Mouse (Mus musculus) neural tube, embryonic 12.5 days (tissue): Measurements from ENCODE around the gene 3110082I17Rik. TPM values are rescaled to one million over a fixed set of nuclear protein-coding genes. Genes with fewer than 3 reads are reported as not detected.
A peak's percentile ranks its signal among the peaks of the same experiment; 100 is the strongest.

ENCODE experiments used
- ATAC-seq: fragments of 200-750 bp; cut with Nextera tagmentation; 2 replicates; pipeline ENCODE4 v1.8.0; 2017; ENCODE audit warnings: low read depth, mild to moderate bottlenecking, moderate TSS enrichment, moderate library complexity; ENCODE audit not compliant: low FRiP score
- H3K27ac ChIP-seq: fragments of 300-500 bp; sonication (generic); 2 replicates; pipeline ENCODE4 v1.5.1; 2016
- H3K27me3 ChIP-seq: fragments of 300-500 bp; sonication (generic); replicated peaks from 2 replicates; pipeline ENCODE4 v1.6.1; 2016; ENCODE audit warnings: mild to moderate bottlenecking
- H3K36me3 ChIP-seq: fragments of 300-500 bp; sonication (generic); 2 replicates; pipeline ENCODE4 v1.6.1; 2016; ENCODE audit warnings: mild to moderate bottlenecking
- H3K4me1 ChIP-seq: fragments of 300-500 bp; sonication (generic); 2 replicates; pipeline ENCODE4 v1.6.1; 2016
- H3K4me2 ChIP-seq: fragments of 300-500 bp; sonication (generic); replicated peaks from 2 replicates; pipeline ENCODE4 v1.6.1; 2016; ENCODE audit warnings: mild to moderate bottlenecking
- H3K4me3 ChIP-seq: fragments of 300-500 bp; sonication (generic); 2 replicates; pipeline ENCODE4 v1.5.1; 2016
- H3K9ac ChIP-seq: fragments of 300-500 bp; sonication (generic); 2 replicates; pipeline ENCODE4 v1.6.1; 2016; ENCODE audit warnings: mild to moderate bottlenecking
- H3K9me3 ChIP-seq: fragments of 300-500 bp; sonication (generic); 2 replicates; pipeline ENCODE4 v1.6.1; 2016; ENCODE audit warnings: mild to moderate bottlenecking
- WGBS: fragments of 180-500 bp; shearing (Covaris S2); methylation state at CpG from one replicate; pipeline ENCODE4 v1.1.7; 2016; 5-methylcytosine and 5-hydroxymethylcytosine counted together
- polyA plus RNA-seq: library from polyadenylated mRNA; unstranded; fragments of >200 nt; fragmentation: Nextera tagmentation; extraction: Ambion mirVana; gene quantifications from 2 replicates; pipeline ENCODE4 v1.2.1, GENCODE M21; 2016

The 3110082I17Rik gene
- polyA plus RNA-seq, 1 experiment from 2014 or later = 24.1 TPM

- Histone ChIP-seq H3K4me1 (peaks cover 34% of the 10 kb centered on the region), H3K4me2 (no peak overlapping the region)
- WGBS = 71% methylated on average over 17 of the region's 17 CpGs
Measured at GRCm38 (mm10) chr5:139388694-139389675, 71.3 kb downstream of the 3110082I17Rik start.

GRCm38 (mm10) chr5:139388195-139388570 lies 72.1 kb downstream of the 3110082I17Rik start:
- Histone ChIP-seq H3K9ac (no peak overlapping the region), H3K4me1 (peaks cover 36% of the 10 kb centered on the region), H3K4me2 (0 out of 2 replicates have a peak overlapping the region, but pooled peaks have one; percentile 4), H3K27me3 (no peaks in the 10 kb centered on the region), H3K27ac (no peak overlapping the region), H3K9me3 (no peaks in the 10 kb centered on the region), H3K4me3 (no peak overlapping the region), H3K36me3 (no peaks in the 10 kb centered on the region)
- WGBS = 55% methylated on average over 4 of the region's 4 CpGs
- ATAC-seq = no peak

More at GRCm38 (mm10) chr5:139388694-139389675, 71.3 kb downstream of the 3110082I17Rik start:
- no peak overlapping the region for H3K9ac ChIP-seq
- no peaks in the 10 kb centered on the region for H3K27me3 ChIP-seq
- no peak overlapping the region for H3K4me3 ChIP-seq
- ATAC-seq = no peak
- no peaks in the 10 kb centered on the region for H3K9me3 ChIP-seq
- peak overlapping the region; percentile 37; the same call in 1 of the 2 replicates for H3K27ac ChIP-seq
- H3K36me3 ChIP-seq = no peaks in the 10 kb centered on the region

GRCm38 (mm10) chr5:139387329-139388194 lies 72.8 kb downstream of the 3110082I17Rik start:
- Histone ChIP-seq H3K4me2 (no peak overlapping the region), H3K4me1 (peaks cover 42% of the 10 kb centered on the region), H3K9ac (no peak overlapping the region), H3K27ac (no peak overlapping the region), H3K36me3 (no peaks in the 10 kb centered on the region), H3K4me3 (no peak overlapping the region), H3K27me3 (no peaks in the 10 kb centered on the region), H3K9me3 (no peaks in the 10 kb centered on the region)
- WGBS = 73% methylated on average over 10 of the region's 10 CpGs
- ATAC-seq = no peak

- peaks cover 44% of the 10 kb centered on the region for H3K4me1 ChIP-seq
Measured at GRCm38 (mm10) chr5:139386047-139386446, 74.3 kb downstream of the 3110082I17Rik start.

GRCm38 (mm10) chr5:139384531-139384930 lies 75.8 kb downstream of the 3110082I17Rik start:
- Histone ChIP-seq H3K27ac (no peak overlapping the region), H3K9me3 (no peaks in the 10 kb centered on the region), H3K4me1 (peaks cover 47% of the 10 kb centered on the region), H3K36me3 (no peaks in the 10 kb centered on the region), H3K27me3 (no peaks in the 10 kb centered on the region), H3K9ac (no peak overlapping the region), H3K4me2 (no peak overlapping the region), H3K4me3 (no peak overlapping the region)
- WGBS = 74% methylated on average over 10 of the region's 10 CpGs
- no peak for ATAC-seq

More at GRCm38 (mm10) chr5:139386047-139386446, 74.3 kb downstream of the 3110082I17Rik start:
- ATAC-seq = no peak
- 88% methylated on average over 5 of the region's 5 CpGs for WGBS
- H3K27ac ChIP-seq = no peak overlapping the region
- no peak overlapping the region for H3K4me3 ChIP-seq
- no peaks in the 10 kb centered on the region for H3K27me3 ChIP-seq
- no peaks in the 10 kb centered on the region for H3K9me3 ChIP-seq
- H3K36me3 ChIP-seq = no peaks in the 10 kb centered on the region
- H3K4me2 ChIP-seq = no peak overlapping the region
- no peak overlapping the region for H3K9ac ChIP-seq

GRCm38 (mm10) chr5:139383234-139383633 lies 77.1 kb downstream of the 3110082I17Rik start:
- 0 out of 2 replicates have a peak overlapping the region, but pooled peaks have one; percentile 17 for H3K27ac ChIP-seq
- no peak overlapping the region for H3K4me3 ChIP-seq
- H3K9ac ChIP-seq = no peak overlapping the region
- no peaks in the 10 kb centered on the region for H3K9me3 ChIP-seq
- no peak overlapping the region for H3K4me2 ChIP-seq
- H3K36me3 ChIP-seq = no peaks in the 10 kb centered on the region
- H3K27me3 ChIP-seq = no peaks in the 10 kb centered on the region
- no peak for ATAC-seq
- 77% methylated on average over 9 of the region's 9 CpGs for WGBS
- peaks cover 44% of the 10 kb centered on the region for H3K4me1 ChIP-seq

DNA sequence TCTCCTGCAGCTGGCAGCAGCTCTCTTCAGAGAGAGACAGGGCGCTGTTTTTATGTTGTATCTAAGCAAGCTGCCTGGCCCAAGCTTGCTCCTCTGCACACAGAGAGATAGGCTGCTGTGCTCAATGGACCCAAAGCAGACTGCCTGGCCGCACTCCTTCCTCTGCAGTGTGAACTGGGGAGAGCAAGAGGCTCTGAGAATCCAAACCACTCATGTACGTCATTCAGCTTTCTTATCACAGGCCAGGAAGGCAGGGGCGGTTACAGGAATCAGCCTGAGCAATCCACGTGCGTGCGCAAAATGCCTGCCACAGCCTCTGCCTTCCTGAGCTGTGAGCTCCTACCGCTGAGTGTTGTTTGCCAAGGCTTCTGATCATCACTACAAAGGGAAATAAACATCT lies 77.6 kb downstream of the 3110082I17Rik start:
- Histone ChIP-seq H3K9ac (no peak overlapping the region), H3K27me3 (no peaks in the 10 kb centered on the region), H3K4me3 (no peak overlapping the region), H3K36me3 (no peaks in the 10 kb centered on the region), H3K4me1 (peaks cover 44% of the 10 kb centered on the region), H3K4me2 (no peak overlapping the region), H3K9me3 (no peaks in the 10 kb centered on the region), H3K27ac (peak overlapping the region; percentile 17; the same call in 1 of the 2 replicates)
- 73% methylated on average over 8 of the region's 8 CpGs for WGBS
- ATAC-seq = no peak

DNA sequence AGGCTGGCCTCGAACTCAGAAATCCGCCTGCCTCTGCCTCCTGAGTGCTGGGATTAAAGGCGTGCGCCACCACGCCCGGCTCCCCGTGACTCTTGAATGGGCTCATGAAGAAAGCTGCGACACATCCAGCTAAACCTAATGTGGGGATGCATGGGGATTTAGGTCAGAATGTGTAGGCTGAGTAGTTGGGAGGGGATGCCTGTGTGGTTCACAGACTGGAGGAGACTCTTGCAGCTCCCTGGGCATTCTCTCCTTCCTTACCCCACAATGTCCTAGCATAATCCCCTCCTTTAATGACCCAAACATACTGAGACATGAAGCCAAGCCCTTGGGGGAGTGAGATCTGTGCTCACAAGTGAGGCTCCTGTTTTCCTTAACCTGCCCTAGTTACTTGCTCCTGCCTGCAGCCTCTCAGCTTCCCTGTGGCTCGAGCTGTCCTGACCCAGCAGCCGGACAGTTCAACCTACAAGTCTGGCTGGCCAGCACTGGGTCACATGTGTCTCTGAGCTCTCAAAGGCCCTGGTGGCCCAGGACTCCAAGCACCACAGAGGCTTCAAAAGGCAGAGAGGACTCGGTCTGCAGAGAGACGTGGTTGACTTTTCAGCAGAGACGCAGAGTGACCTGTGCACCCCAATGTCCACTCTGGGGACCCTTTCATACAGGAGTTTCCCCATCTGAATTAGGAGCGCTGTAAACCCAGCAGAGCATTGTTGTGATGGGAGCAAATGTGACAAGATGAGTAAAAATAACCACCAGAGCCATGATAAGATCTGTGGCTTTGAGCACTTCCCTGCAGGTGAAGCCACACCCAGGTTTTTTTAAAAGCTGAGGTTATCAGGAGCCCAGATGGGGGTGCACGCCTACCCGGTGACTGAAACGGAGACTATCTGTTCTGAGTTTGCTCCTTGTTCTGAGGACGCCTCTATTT lies 78.5 kb downstream of the 3110082I17Rik start:
- H3K4me2 ChIP-seq = no peak overlapping the region; the same call in 1 of the 2 replicates
- no peaks in the 10 kb centered on the region for H3K9me3 ChIP-seq
- ATAC-seq = no peak
- H3K36me3 ChIP-seq = no peaks in the 10 kb centered on the region
- H3K9ac ChIP-seq = no peak overlapping the region
- H3K4me1 ChIP-seq = peaks cover 38% of the 10 kb centered on the region
- H3K27ac ChIP-seq = no peak overlapping the region
- no peaks in the 10 kb centered on the region for H3K27me3 ChIP-seq
- no peak overlapping the region for H3K4me3 ChIP-seq
- 83% methylated on average over 18 of the region's 18 CpGs for WGBS

DNA sequence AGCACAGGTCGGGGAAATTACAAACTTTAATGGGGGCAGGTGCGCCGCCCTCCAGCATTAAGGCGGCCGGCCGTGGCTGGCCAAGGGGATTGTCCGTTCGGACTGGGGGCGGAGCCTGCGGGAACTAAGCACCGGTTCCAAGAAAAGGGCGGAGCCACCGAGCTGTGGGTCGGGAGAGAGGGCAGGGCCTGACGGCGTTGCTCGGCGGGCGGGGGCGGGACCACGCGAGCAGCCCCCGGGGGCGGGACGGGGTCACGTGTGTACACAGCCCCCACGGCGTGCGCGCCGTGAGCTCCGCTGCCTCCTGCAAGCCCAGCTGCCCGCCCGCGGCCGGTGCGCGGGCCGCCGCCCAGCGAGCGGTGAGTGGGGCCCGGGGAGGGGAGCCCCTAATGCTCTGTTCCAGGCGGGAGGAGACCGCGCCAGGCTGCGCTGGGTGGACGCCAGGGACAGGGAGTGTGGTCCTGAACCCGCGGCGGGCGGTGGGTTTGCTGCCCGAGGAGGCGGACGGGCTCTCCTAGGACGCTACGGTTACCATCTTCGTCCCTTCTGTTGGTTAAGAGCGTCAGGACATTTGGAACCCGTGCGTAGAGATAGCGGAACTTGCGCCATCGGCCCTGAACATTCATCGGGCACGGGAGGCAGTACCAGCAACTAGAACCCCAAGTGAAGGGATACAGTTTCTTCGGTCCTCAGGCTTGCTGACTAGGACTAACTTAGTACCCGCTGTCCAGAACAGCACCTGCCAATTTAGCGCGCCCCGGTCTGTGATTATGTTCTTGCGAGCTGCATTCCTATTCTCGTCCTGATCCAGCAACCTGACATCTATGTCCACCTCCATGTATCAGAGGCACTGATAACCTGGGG lies 79.7 kb downstream of the 3110082I17Rik start:
- peaks cover 38% of the 10 kb centered on the region for H3K4me1 ChIP-seq

DNA sequence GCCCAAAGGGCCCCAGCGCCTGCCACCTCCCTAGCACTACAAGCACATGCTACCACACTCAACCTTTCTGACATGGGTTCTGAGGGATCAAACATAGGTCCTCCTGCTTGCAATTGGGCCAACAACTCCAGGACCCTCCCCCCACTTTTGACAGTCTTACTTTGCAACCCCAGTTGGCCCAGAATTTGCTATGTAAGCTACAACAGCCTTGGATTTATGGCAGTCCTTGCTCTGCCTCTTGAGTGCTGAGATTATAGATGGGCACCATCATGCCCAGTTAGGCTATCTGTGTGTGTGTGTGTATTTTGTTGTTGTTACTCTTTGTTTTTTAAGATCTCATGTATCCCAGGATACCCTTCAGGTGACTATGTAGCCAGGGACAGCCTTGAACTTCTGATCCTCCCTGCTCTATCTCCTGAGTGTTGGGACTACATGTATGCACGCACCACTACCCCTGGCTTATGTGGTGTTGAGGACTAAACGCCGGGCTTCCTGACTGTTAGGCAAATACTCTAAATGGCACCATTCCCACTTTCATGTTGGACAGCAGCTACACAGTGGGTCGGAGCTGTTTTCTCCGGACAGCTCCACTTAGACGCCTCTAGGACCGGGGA lies 80.4 kb downstream of the 3110082I17Rik start:
- 27% methylated on average over 8 of the region's 8 CpGs for WGBS
- ATAC-seq = peak; percentile 23
- no peaks in the 10 kb centered on the region for H3K27me3 ChIP-seq
- H3K9ac ChIP-seq = peak overlapping the region; percentile 75; the same call in 1 of the 2 replicates
- no peaks in the 10 kb centered on the region for H3K36me3 ChIP-seq
- H3K4me2 ChIP-seq = peak overlapping the region; percentile 95
- H3K9me3 ChIP-seq = no peaks in the 10 kb centered on the region
- H3K27ac ChIP-seq = no peak overlapping the region
- peaks cover 38% of the 10 kb centered on the region for H3K4me1 ChIP-seq
- H3K4me3 ChIP-seq = peak overlapping the region; percentile 63

More for the DNA sequence above, 79.7 kb downstream of the 3110082I17Rik start:
- H3K9ac ChIP-seq = peak overlapping the region; percentile 75
- peak overlapping the region; percentile 63 for H3K4me3 ChIP-seq
- H3K27me3 ChIP-seq = no peaks in the 10 kb centered on the region
- peak; percentile 65 for ATAC-seq
- no peak overlapping the region for H3K27ac ChIP-seq
- no peaks in the 10 kb centered on the region for H3K36me3 ChIP-seq
- WGBS = 2% methylated on average over 73 of the region's 73 CpGs
- H3K9me3 ChIP-seq = no peaks in the 10 kb centered on the region
- peak overlapping the region; percentile 95 for H3K4me2 ChIP-seq
